Mouse (Mus musculus) forebrain, embryonic 15.5 days (tissue): Measurements from ENCODE around the gene Ufc1. TPM values are rescaled to one million over a fixed set of nuclear protein-coding genes. Genes with fewer than 3 reads are reported as not detected.
"Not testable (repeated sequence)": the region's sequence is repeated elsewhere in the genome, so short reads cannot be mapped to it uniquely, and the experiment has no call there.

ENCODE experiments used
- ATAC-seq: fragments of 200-750 bp; cut with Nextera tagmentation; replicated peaks from 2 replicates; pipeline ENCODE4 v1.8.0; 2017; ENCODE audit warnings: mild to moderate bottlenecking, moderate TSS enrichment, moderate library complexity
- H3K27ac ChIP-seq: fragments of 300-500 bp; sonication (generic); replicated peaks from 2 replicates; pipeline ENCODE4 v1.5.1; 2015; ENCODE audit warnings: mild to moderate bottlenecking, inconsistent platforms
- H3K27me3 ChIP-seq: fragments of 300-500 bp; sonication (generic); 2 replicates; pipeline ENCODE4 v1.6.1; 2015; ENCODE audit warnings: inconsistent platforms
- H3K36me3 ChIP-seq: fragments of 300-500 bp; sonication (generic); 2 replicates; pipeline ENCODE4 v1.6.1; 2015; ENCODE audit warnings: mild to moderate bottlenecking, inconsistent platforms
- H3K4me1 ChIP-seq: fragments of 300-500 bp; sonication (generic); 2 replicates; pipeline ENCODE4 v1.6.1; 2015; ENCODE audit warnings: inconsistent platforms
- H3K4me2 ChIP-seq: fragments of 300-500 bp; sonication (generic); replicated peaks from 2 replicates; pipeline ENCODE4 v1.6.1; 2015; ENCODE audit warnings: mild to moderate bottlenecking, inconsistent platforms
- H3K4me3 ChIP-seq: fragments of 300-500 bp; sonication (generic); 2 replicates; pipeline ENCODE4 v1.5.1; 2015; ENCODE audit warnings: mild to moderate bottlenecking, inconsistent platforms
- H3K9ac ChIP-seq: fragments of 300-500 bp; sonication (generic); replicated peaks from 2 replicates; pipeline ENCODE4 v1.6.1; 2015; ENCODE audit warnings: mild to moderate bottlenecking, inconsistent platforms
- H3K9me3 ChIP-seq: fragments of 300-500 bp; sonication (generic); 2 replicates; pipeline ENCODE4 v1.6.1; 2016; ENCODE audit warnings: inconsistent platforms
- WGBS: fragments of 180-500 bp; shearing (Covaris S2); methylation state at CpG from one replicate; pipeline ENCODE4 v1.1.7; 2015; ENCODE audit warnings: mixed read lengths; 5-methylcytosine and 5-hydroxymethylcytosine counted together
- polyA plus RNA-seq: library from polyadenylated mRNA; unstranded; fragments of >200 nt; fragmentation: Nextera tagmentation; extraction: Ambion mirVana; gene quantifications from 2 replicates; pipeline ENCODE4 v1.2.1, GENCODE M21; 2015

Ufc1 gene
- polyA plus RNA-seq, 1 experiment from 2014 or later: 105 TPM

- Histone ChIP-seq H3K9ac (no peak overlapping the region), H3K9me3 (no peaks in the 10 kb centered on the region), H3K4me1 (peaks cover 6% of the 10 kb centered on the region), H3K27me3 (no peaks in the 10 kb centered on the region), H3K4me2 (no peak overlapping the region), H3K27ac (no peak overlapping the region), H3K4me3 (no peak overlapping the region), H3K36me3 (0 out of 2 replicates have a peak, but pooled peaks cover 3% of the 10 kb centered on the region)
- ATAC-seq: no peak
Measured at GRCm38 (mm10) chr1:171321415-171321814, 26.6 kb upstream of the Ufc1 start.

- Histone ChIP-seq H3K36me3 (0 out of 2 replicates have a peak, but pooled peaks cover 3% of the 10 kb centered on the region), H3K9ac (no peak overlapping the region), H3K27me3 (no peaks in the 10 kb centered on the region), H3K4me2 (no peak overlapping the region), H3K4me1 (no peaks in the 10 kb centered on the region), H3K4me3 (no peak overlapping the region), H3K27ac (no peak overlapping the region), H3K9me3 (no peaks in the 10 kb centered on the region)
- ATAC-seq: no peak
- 12% methylated on average over 5 of the region's 5 CpGs for WGBS
Measured at GRCm38 (mm10) chr1:171320151-171320550, 25.3 kb upstream of the Ufc1 start.

- WGBS: 9% methylated on average over 7 of the region's 7 CpGs
- Histone ChIP-seq H3K9ac (no peak overlapping the region), H3K9me3 (no peaks in the 10 kb centered on the region), H3K36me3 (no peaks in the 10 kb centered on the region), H3K4me2 (no peak overlapping the region), H3K4me3 (no peak overlapping the region), H3K27ac (no peak overlapping the region), H3K27me3 (no peaks in the 10 kb centered on the region), H3K4me1 (no peaks in the 10 kb centered on the region)
- ATAC-seq: no peak
Measured at GRCm38 (mm10) chr1:171319748-171320147, 24.9 kb upstream of the Ufc1 start.

GRCm38 (mm10) chr1:171309321-171309720, 14.5 kb upstream of the Ufc1 start:
- Histone ChIP-seq H3K9ac (no peak overlapping the region), H3K4me2 (no peak overlapping the region), H3K27me3 (no peaks in the 10 kb centered on the region), H3K9me3 (no peaks in the 10 kb centered on the region), H3K36me3 (no peaks in the 10 kb centered on the region), H3K4me1 (no peaks in the 10 kb centered on the region), H3K27ac (no peak overlapping the region), H3K4me3 (no peak overlapping the region)
- ATAC-seq: no peak
- 78% methylated on average over 2 of the region's 2 CpGs for WGBS

- H3K36me3 ChIP-seq, ATAC-seq, H3K4me1 ChIP-seq, H3K27ac ChIP-seq, H3K9me3 ChIP-seq, H3K9ac ChIP-seq, H3K4me3 ChIP-seq, H3K4me2 ChIP-seq, H3K27me3 ChIP-seq: not testable (repeated sequence)
- WGBS: 73% methylated on average over 5 of the region's 5 CpGs
Measured at GRCm38 (mm10) chr1:171306157-171306556, 11.3 kb upstream of the Ufc1 start.

- Histone ChIP-seq H3K27me3 (peaks cover 17% of the 10 kb centered on the region; the same call in 1 of the 2 replicates), H3K9me3 (no peaks in the 10 kb centered on the region), H3K9ac (no peak overlapping the region), H3K36me3 (no peaks in the 10 kb centered on the region), H3K4me1 (peaks cover 8% of the 10 kb centered on the region), H3K4me3 (no peak overlapping the region), H3K27ac (no peak overlapping the region), H3K4me2 (no peak overlapping the region)
- WGBS: 65% methylated on average over 3 of the region's 3 CpGs
- ATAC-seq: no peak
Measured at GRCm38 (mm10) chr1:171298226-171298625, 3.4 kb upstream of the Ufc1 start.

GRCm38 (mm10) chr1:171295063-171295402, 209 bp upstream of the Ufc1 start:
- Histone ChIP-seq H3K4me1 (peaks cover 9% of the 10 kb centered on the region), H3K4me2 (peak overlapping the region; percentile 65), H3K4me3 (peak overlapping the region; percentile 74), H3K27me3 (peaks cover 17% of the 10 kb centered on the region; the same call in 1 of the 2 replicates), H3K36me3 (no peaks in the 10 kb centered on the region), H3K9ac (peak overlapping the region; percentile 85), H3K27ac (peak overlapping the region; percentile 93), H3K9me3 (no peaks in the 10 kb centered on the region)
- 19% methylated on average over 3 of the region's 3 CpGs for WGBS
- peak; percentile 39 for ATAC-seq

GRCm38 (mm10) chr1:171293906-171294297, 922 bp downstream of the Ufc1 start:
- Histone ChIP-seq H3K9ac (peak overlapping the region; percentile 85), H3K4me3 (peak overlapping the region; percentile 74), H3K9me3 (no peaks in the 10 kb centered on the region), H3K36me3 (peaks cover 10% of the 10 kb centered on the region; the same call in 1 of the 2 replicates), H3K4me1 (peaks cover 9% of the 10 kb centered on the region), H3K27me3 (peaks cover 17% of the 10 kb centered on the region; the same call in 1 of the 2 replicates), H3K27ac (peak overlapping the region; percentile 93), H3K4me2 (peak overlapping the region; percentile 65)
- no peak for ATAC-seq
- WGBS: 37% methylated on average over 5 of the region's 5 CpGs

GRCm38 (mm10) chr1:171293351-171293750, 1.5 kb downstream of the Ufc1 start:
- WGBS: 91% methylated on average over 3 of the region's 3 CpGs
- H3K9me3 ChIP-seq: no peaks in the 10 kb centered on the region
- ATAC-seq: no peak

GRCm38 (mm10) chr1:171288328-171288727, 6.5 kb downstream of the Ufc1 start:
- H3K4me1 ChIP-seq: peaks cover 29% of the 10 kb centered on the region
- 65% methylated on average over 4 of the region's 4 CpGs for WGBS
- peak overlapping the region; percentile 92 for H3K27ac ChIP-seq
- peak overlapping the region; percentile 52 for H3K4me2 ChIP-seq
- no peak for ATAC-seq
- peaks cover 30% of the 10 kb centered on the region for H3K36me3 ChIP-seq
- H3K4me3 ChIP-seq: peak overlapping the region; percentile 74; the same call in 1 of the 2 replicates
- no peaks in the 10 kb centered on the region for H3K27me3 ChIP-seq
- H3K9ac ChIP-seq: peak overlapping the region; percentile 88; the same call in 1 of the 2 replicates
- no peaks in the 10 kb centered on the region for H3K9me3 ChIP-seq

More at GRCm38 (mm10) chr1:171293351-171293750, 1.5 kb downstream of the Ufc1 start:
- Histone ChIP-seq H3K9ac (0 out of 2 replicates have a peak overlapping the region, but pooled peaks have one; percentile 85), H3K4me1 (peaks cover 10% of the 10 kb centered on the region), H3K4me3 (peak overlapping the region; percentile 74), H3K27me3 (peaks cover 14% of the 10 kb centered on the region; the same call in 1 of the 2 replicates), H3K36me3 (peaks cover 14% of the 10 kb centered on the region; the same call in 1 of the 2 replicates), H3K4me2 (peak overlapping the region; percentile 65; the same call in 1 of the 2 replicates), H3K27ac (no peak overlapping the region)

- H3K9me3 ChIP-seq: no peaks in the 10 kb centered on the region
- H3K9ac ChIP-seq: peak within 1 kb of the TSS; percentile 88
- peak; percentile 95 for ATAC-seq
- peak within 1 kb of the TSS; percentile 52 for H3K4me2 ChIP-seq
- H3K27ac ChIP-seq: peak within 1 kb of the TSS; percentile 92
- H3K36me3 ChIP-seq: peaks cover 35% of the 10 kb centered on the region
- peak within 1 kb of the TSS; percentile 74 for H3K4me3 ChIP-seq
- no peaks in the 10 kb centered on the region for H3K27me3 ChIP-seq
- H3K4me1 ChIP-seq: peaks cover 26% of the 10 kb centered on the region
- WGBS: under 1% methylated on average over 49 of the region's 49 CpGs
Measured at GRCm38 (mm10) chr1:171287136-171288081, 7.4 kb downstream of the Ufc1 start, which contains the start of gene Usp21. Gene Usp21, minus strand, starts transcription at chr1:171287991.

- peak overlapping the region; percentile 88; the same call in 1 of the 2 replicates for H3K9ac ChIP-seq
- peaks cover 37% of the 10 kb centered on the region for H3K36me3 ChIP-seq
- H3K27me3 ChIP-seq: no peaks in the 10 kb centered on the region
- no peaks in the 10 kb centered on the region for H3K9me3 ChIP-seq
- H3K4me1 ChIP-seq: peaks cover 32% of the 10 kb centered on the region
- 87% methylated on average over 19 of the region's 19 CpGs for WGBS
- H3K4me2 ChIP-seq: peak overlapping the region; percentile 52
- no peak overlapping the region for H3K27ac ChIP-seq
- ATAC-seq: no peak
- H3K4me3 ChIP-seq: peak overlapping the region; percentile 74
Measured at GRCm38 (mm10) chr1:171286517-171286916, 8.3 kb downstream of the Ufc1 start.
